Mouse (Mus musculus) embryonic facial prominence, embryonic 14.5 days (tissue): ENCODE measurements at regions not wholly inside any gene's neighbourhood (a gene's known extent, or its start where the extent isn't known, plus 50 kb on each side); places are given as distances from the start of the nearest gene placed in this dataset.

ENCODE experiments used
- ATAC-seq: fragments of 200-750 bp; cut with Nextera tagmentation; 2 replicates; pipeline ENCODE4 v1.8.0; 2017; ENCODE audit warnings: low read depth, moderate number of reproducible peaks, moderate TSS enrichment
- DNase-seq: peaks from one replicate; pipeline ENCODE4 v3.0.0-alpha.2; 2015; ENCODE audit warnings: low spot score
- H3K27ac ChIP-seq: fragments of 300-500 bp; sonication (generic); replicated peaks from 2 replicates; pipeline ENCODE4 v1.5.1; 2014; ENCODE audit warnings: low read depth, mild to moderate bottlenecking, low read length, moderate library complexity
- H3K27me3 ChIP-seq: fragments of 300-500 bp; sonication (generic); replicated peaks from 2 replicates; pipeline ENCODE4 v1.6.1; 2014; ENCODE audit warnings: low read length; ENCODE audit not compliant: control insufficient read depth, insufficient read depth
- H3K36me3 ChIP-seq: fragments of 300-500 bp; sonication (generic); 2 replicates; pipeline ENCODE4 v1.6.1; 2014; ENCODE audit warnings: low read length, mixed read lengths; ENCODE audit not compliant: control insufficient read depth, insufficient read depth
- H3K4me1 ChIP-seq: fragments of 300-500 bp; sonication (generic); 2 replicates; pipeline ENCODE4 v1.6.1; 2014; ENCODE audit warnings: antibody characterized with exemption, low read length; ENCODE audit not compliant: control insufficient read depth, insufficient read depth
- H3K4me2 ChIP-seq: fragments of 300-500 bp; sonication (generic); 2 replicates; pipeline ENCODE4 v1.6.1; 2014; ENCODE audit warnings: low read depth, mild to moderate bottlenecking, low read length, moderate library complexity, mixed read lengths
- H3K4me3 ChIP-seq: fragments of 300-500 bp; sonication (generic); 2 replicates; pipeline ENCODE4 v1.5.1; 2014; ENCODE audit warnings: low read depth, mild to moderate bottlenecking, low read length
- H3K9ac ChIP-seq: fragments of 300-500 bp; sonication (generic); 2 replicates; pipeline ENCODE4 v1.6.1; 2014; ENCODE audit warnings: low read depth, mild to moderate bottlenecking, low read length, moderate library complexity, mixed read lengths
- H3K9me3 ChIP-seq: fragments of 300-500 bp; sonication (generic); 2 replicates; pipeline ENCODE4 v1.6.1; 2016; ENCODE audit warnings: low read length; ENCODE audit not compliant: control insufficient read depth
- WGBS: fragments of 180-500 bp; shearing (Covaris S2); extraction: QIAGEN DNeasy Blood & Tissue Kit; methylation state at CpG from one replicate; pipeline ENCODE4 v1.1.7; 2014; 5-methylcytosine and 5-hydroxymethylcytosine counted together

- Histone ChIP-seq H3K9me3 (no peaks in the 10 kb centered on the region), H3K27me3 (no peaks in the 10 kb centered on the region), H3K36me3 (no peaks in the 10 kb centered on the region), H3K4me1 (peaks cover 2% of the 10 kb centered on the region; the same call in 1 of the 2 replicates), H3K4me3 (no peak overlapping the region), H3K27ac (no peak overlapping the region), H3K4me2 (no peak overlapping the region), H3K9ac (no peak overlapping the region)
- WGBS = 78% methylated on average over 1 of the region's 1 CpGs
- DNase-seq (no peak), ATAC-seq (no peak)
Observed at GRCm38 (mm10) chr10:66891811-66892210, 204.1 kb upstream of the Jmjd1c start.

- Histone ChIP-seq H3K36me3 (no peaks in the 10 kb centered on the region), H3K4me2 (no peak overlapping the region), H3K27me3 (no peaks in the 10 kb centered on the region), H3K4me1 (peaks cover 8% of the 10 kb centered on the region; the same call in 1 of the 2 replicates), H3K9me3 (no peaks in the 10 kb centered on the region), H3K9ac (no peak overlapping the region), H3K4me3 (no peak overlapping the region), H3K27ac (no peak overlapping the region)
- ATAC-seq (no peak), DNase-seq (no peak)
- 88% methylated on average over 14 of the region's 14 CpGs for WGBS
Observed at GRCm38 (mm10) chr10:66893836-66894235, 202.1 kb upstream of the Jmjd1c start.

- H3K36me3 ChIP-seq = no peaks in the 10 kb centered on the region
- DNase-seq (peak; percentile 26), ATAC-seq (no peak)
- no peak overlapping the region for H3K4me3 ChIP-seq
- no peak overlapping the region for H3K4me2 ChIP-seq
- H3K27ac ChIP-seq = no peak overlapping the region
- no peaks in the 10 kb centered on the region for H3K9me3 ChIP-seq
- no peaks in the 10 kb centered on the region for H3K27me3 ChIP-seq
- peaks cover 23% of the 10 kb centered on the region for H3K4me1 ChIP-seq
- H3K9ac ChIP-seq = no peak overlapping the region
- WGBS = 32% methylated on average over 11 of the region's 11 CpGs
Observed at GRCm38 (mm10) chr10:66896698-66897622, 199.0 kb upstream of the Jmjd1c start.

- Histone ChIP-seq H3K9me3 (no peaks in the 10 kb centered on the region), H3K36me3 (no peaks in the 10 kb centered on the region), H3K4me2 (no peak overlapping the region), H3K4me1 (peaks cover 26% of the 10 kb centered on the region), H3K4me3 (no peak overlapping the region), H3K27ac (no peak overlapping the region), H3K27me3 (no peaks in the 10 kb centered on the region), H3K9ac (no peak overlapping the region)
- DNase-seq (no peak), ATAC-seq (no peak)
- WGBS = 97% methylated on average over 5 of the region's 5 CpGs
Observed at GRCm38 (mm10) chr10:66899724-66900123, 196.2 kb upstream of the Jmjd1c start.

GRCm38 (mm10) chr10:66900781-66901180, 195.1 kb upstream of the Jmjd1c start:
- H3K36me3 ChIP-seq = no peaks in the 10 kb centered on the region
- peak overlapping the region; percentile 23 for H3K4me2 ChIP-seq
- 42% methylated on average over 10 of the region's 10 CpGs for WGBS
- no peak overlapping the region for H3K9ac ChIP-seq
- H3K9me3 ChIP-seq = no peaks in the 10 kb centered on the region
- H3K27me3 ChIP-seq = no peaks in the 10 kb centered on the region
- H3K4me3 ChIP-seq = no peak overlapping the region
- H3K27ac ChIP-seq = no peak overlapping the region
- no peak for DNase-seq
- H3K4me1 ChIP-seq = peaks cover 26% of the 10 kb centered on the region
- no peak for ATAC-seq

GRCm38 (mm10) chr10:66901873-66902272, 194.1 kb upstream of the Jmjd1c start:
- Histone ChIP-seq H3K9ac (peak overlapping the region; percentile 46), H3K36me3 (no peaks in the 10 kb centered on the region), H3K4me2 (peak overlapping the region; percentile 55), H3K9me3 (no peaks in the 10 kb centered on the region), H3K4me3 (peak overlapping the region; percentile 26), H3K27me3 (no peaks in the 10 kb centered on the region), H3K27ac (no peak overlapping the region), H3K4me1 (peaks cover 24% of the 10 kb centered on the region)
- DNase-seq (no peak), ATAC-seq (peak; percentile 48)
- WGBS = 3% methylated on average over 9 of the region's 9 CpGs

- no peaks in the 10 kb centered on the region for H3K36me3 ChIP-seq
- H3K9me3 ChIP-seq = no peaks in the 10 kb centered on the region
- peak overlapping the region; percentile 40; the same call in 1 of the 2 replicates for H3K27ac ChIP-seq
- peak; percentile 91 for DNase-seq
- H3K4me3 ChIP-seq = no peak overlapping the region
- peaks cover 18% of the 10 kb centered on the region for H3K4me1 ChIP-seq
- H3K27me3 ChIP-seq = no peaks in the 10 kb centered on the region
- no peak overlapping the region for H3K9ac ChIP-seq
- ATAC-seq = peak; percentile 47
- WGBS = 50% methylated on average over 10 of the region's 10 CpGs
- H3K4me2 ChIP-seq = no peak overlapping the region
Observed at GRCm38 (mm10) chr10:66904552-66905367, 191.2 kb upstream of the Jmjd1c start.

- Histone ChIP-seq H3K9ac (no peak overlapping the region), H3K9me3 (no peaks in the 10 kb centered on the region), H3K36me3 (no peaks in the 10 kb centered on the region), H3K4me2 (no peak overlapping the region), H3K27ac (no peak overlapping the region), H3K27me3 (no peaks in the 10 kb centered on the region), H3K4me3 (no peak overlapping the region), H3K4me1 (peaks cover 10% of the 10 kb centered on the region)
- WGBS = 77% methylated on average over 4 of the region's 4 CpGs
- no peak for DNase-seq
- no peak for ATAC-seq
Observed at GRCm38 (mm10) chr10:66907842-66908241, 188.1 kb upstream of the Jmjd1c start.
